Mouse (Mus musculus): Measurements from ENCODE around the gene Tbkbp1. TPM values are rescaled to one million over a fixed set of nuclear protein-coding genes. Genes with fewer than 3 reads are reported as not detected.

Gene Tbkbp1
- polyA plus RNA-seq (2012; rRNA removed) (2.4 and 2.6 TPM in 2 replicates), polyA plus RNA-seq (2014; fragmentation: Nextera tagmentation; extraction: Ambion mirVana) (0.90 and 1.6 TPM in 2 replicates)

- Histone ChIP-seq H3K4me1 (replicated peaks; ENCODE audit: control insufficient read depth in 2 of 2, insufficient read depth in 2 of 2, low read length in 1 of 2) (peaks cover 0 to 2% of the 10 kb centered on the region in 2 experiments; a peak in 1 of 4 replicates), H3K27me3 (ENCODE audit: control insufficient read depth, insufficient read depth, low read length) (peaks cover 41% of the 10 kb centered on the region), H3K9ac (replicated peaks) (0 out of 2 replicates have a peak within 1 kb of the TSS, but pooled peaks have one; percentile 9), H3K4me2 (ENCODE audit: low read depth) (peak within 1 kb of the TSS; percentile 70), H3K27ac (no peak within 1 kb of the TSS), H3K36me3 (replicated peaks; ENCODE audit: control insufficient read depth, insufficient read depth, low read depth) (no peaks in the 10 kb centered on the region), H3K9me3 (ENCODE audit: control insufficient read depth, low read length) (no peaks in the 10 kb centered on the region), H3K4me3 (ENCODE audit: insufficient read depth in 1 of 2, low read depth in 2 of 2, low read length in 2 of 2) (peak within 1 kb of the TSS; percentile 46 to 56)
- WGBS (ENCODE audit: insufficient replicate concordance) = 1% methylated on average over 38 of the region's 64 CpGs
- no peak for ATAC-seq (ENCODE audit: insufficient read depth)
- no peak for DNase-seq (ENCODE audit: low read depth in 3 of 3, low spot score in 3 of 3)
- TF ChIP-seq CTCF (IDR thresholded peaks at IDR 0.05; ENCODE audit: low read depth) (no peak), EP300 (IDR thresholded peaks at IDR 0.05; ENCODE audit: low read depth) (no peak)
Observed at GRCm38 (mm10) chr11:97151343-97151801, at the start of gene Tbkbp1. Gene Tbkbp1, minus strand, starts transcription at chr11:97151495.

- H3K4me3 ChIP-seq (ENCODE audit: insufficient read depth in 1 of 2, low read depth in 2 of 2, low read length in 2 of 2) = no peak overlapping the region
- ATAC-seq (ENCODE audit: insufficient read depth) (0 out of 2 replicates have a peak, but pooled peaks have one; percentile 26), DNase-seq (ENCODE audit: low read depth in 3 of 3, low spot score in 3 of 3) (no peak)
- H3K4me2 ChIP-seq (ENCODE audit: low read depth) = no peak overlapping the region
- 60% methylated on average over 6 of the region's 6 CpGs for WGBS (ENCODE audit: insufficient replicate concordance)
- no peaks in the 10 kb centered on the region; a peak in 1 of 4 replicates for H3K4me1 ChIP-seq (replicated peaks; ENCODE audit: control insufficient read depth in 2 of 2, insufficient read depth in 2 of 2, low read length in 1 of 2)
- no peak for TF ChIP-seq CTCF (IDR thresholded peaks at IDR 0.05; ENCODE audit: low read depth)
- TF ChIP-seq EP300 (IDR thresholded peaks at IDR 0.05; ENCODE audit: low read depth) = no peak
- H3K27me3 ChIP-seq (ENCODE audit: control insufficient read depth, insufficient read depth, low read length) = no peaks in the 10 kb centered on the region
- no peaks in the 10 kb centered on the region for H3K36me3 ChIP-seq (replicated peaks; ENCODE audit: control insufficient read depth, insufficient read depth, low read depth)
- H3K9me3 ChIP-seq (ENCODE audit: control insufficient read depth, low read length) = no peaks in the 10 kb centered on the region
- H3K27ac ChIP-seq = no peak overlapping the region
- no peak overlapping the region for H3K9ac ChIP-seq (replicated peaks)
Observed at GRCm38 (mm10) chr11:97199519-97199918, 48.2 kb upstream of the Tbkbp1 start.

- DNase-seq (ENCODE audit: low read depth in 3 of 3, low spot score in 3 of 3) = peak in 1 of 3 experiments; percentile 34
- Histone ChIP-seq H3K9me3 (ENCODE audit: control insufficient read depth, low read length) (no peaks in the 10 kb centered on the region), H3K4me1 (replicated peaks; ENCODE audit: control insufficient read depth in 2 of 2, insufficient read depth in 2 of 2, low read length in 1 of 2) (no peaks in the 10 kb centered on the region; a peak in 1 of 4 replicates), H3K9ac (replicated peaks) (no peak overlapping the region), H3K27ac (no peak overlapping the region), H3K4me2 (ENCODE audit: low read depth) (no peak overlapping the region), H3K27me3 (ENCODE audit: control insufficient read depth, insufficient read depth, low read length) (no peaks in the 10 kb centered on the region), H3K36me3 (replicated peaks; ENCODE audit: control insufficient read depth, insufficient read depth, low read depth) (no peaks in the 10 kb centered on the region), H3K4me3 (ENCODE audit: insufficient read depth in 1 of 2, low read depth in 2 of 2, low read length in 2 of 2) (no peak overlapping the region)
- ATAC-seq (ENCODE audit: insufficient read depth) = no peak
- 13% methylated on average over 5 of the region's 5 CpGs for WGBS (ENCODE audit: insufficient replicate concordance)
- TF ChIP-seq CTCF (IDR thresholded peaks at IDR 0.05; ENCODE audit: low read depth) (peak; percentile 91), EP300 (IDR thresholded peaks at IDR 0.05; ENCODE audit: low read depth) (no peak)
Observed at GRCm38 (mm10) chr11:97198601-97199000, 47.3 kb upstream of the Tbkbp1 start.

- no peak for ATAC-seq (ENCODE audit: insufficient read depth)
- Histone ChIP-seq H3K9ac (replicated peaks) (no peak overlapping the region), H3K27me3 (ENCODE audit: control insufficient read depth, insufficient read depth, low read length) (no peaks in the 10 kb centered on the region), H3K27ac (no peak overlapping the region), H3K4me2 (ENCODE audit: low read depth) (no peak overlapping the region), H3K4me3 (ENCODE audit: insufficient read depth in 1 of 2, low read depth in 2 of 2, low read length in 2 of 2) (no peak overlapping the region), H3K9me3 (ENCODE audit: control insufficient read depth, low read length) (no peaks in the 10 kb centered on the region), H3K36me3 (replicated peaks; ENCODE audit: control insufficient read depth, insufficient read depth, low read depth) (no peaks in the 10 kb centered on the region), H3K4me1 (replicated peaks; ENCODE audit: control insufficient read depth in 2 of 2, insufficient read depth in 2 of 2, low read length in 1 of 2) (no peaks in the 10 kb centered on the region; a peak in 1 of 4 replicates)
- DNase-seq (ENCODE audit: low read depth in 3 of 3, low spot score in 3 of 3) = no peak
- no peak for TF ChIP-seq EP300 (IDR thresholded peaks at IDR 0.05; ENCODE audit: low read depth)
- no peak for TF ChIP-seq CTCF (IDR thresholded peaks at IDR 0.05; ENCODE audit: low read depth)
- WGBS (ENCODE audit: insufficient replicate concordance) = 66% methylated on average over 8 of the region's 8 CpGs
Observed at GRCm38 (mm10) chr11:97197021-97197420, 45.7 kb upstream of the Tbkbp1 start.

- Histone ChIP-seq H3K27ac (no peak overlapping the region), H3K9me3 (ENCODE audit: control insufficient read depth, low read length) (no peaks in the 10 kb centered on the region), H3K27me3 (ENCODE audit: control insufficient read depth, insufficient read depth, low read length) (no peaks in the 10 kb centered on the region), H3K4me3 (ENCODE audit: insufficient read depth in 1 of 2, low read depth in 2 of 2, low read length in 2 of 2) (no peak overlapping the region), H3K4me1 (replicated peaks; ENCODE audit: control insufficient read depth in 2 of 2, insufficient read depth in 2 of 2, low read length in 1 of 2) (no peaks in the 10 kb centered on the region; a peak in 1 of 4 replicates), H3K4me2 (ENCODE audit: low read depth) (no peak overlapping the region), H3K9ac (replicated peaks) (no peak overlapping the region), H3K36me3 (replicated peaks; ENCODE audit: control insufficient read depth, insufficient read depth, low read depth) (no peaks in the 10 kb centered on the region)
- DNase-seq (ENCODE audit: low read depth in 3 of 3, low spot score in 3 of 3) (no peak), ATAC-seq (ENCODE audit: insufficient read depth) (no peak)
- no peak for TF ChIP-seq CTCF (IDR thresholded peaks at IDR 0.05; ENCODE audit: low read depth)
- TF ChIP-seq EP300 (IDR thresholded peaks at IDR 0.05; ENCODE audit: low read depth) = no peak
- WGBS (ENCODE audit: insufficient replicate concordance) = 71% methylated on average over 12 of the region's 12 CpGs
Observed at GRCm38 (mm10) chr11:97196541-97196940, 45.2 kb upstream of the Tbkbp1 start.

Measured in liver, embryonic 14.5 days (tissue).